Mouse (Mus musculus) kidney, embryonic 16.5 days (tissue): ENCODE measurements around the gene Fn3krp. TPM values are rescaled to one million over a fixed set of nuclear protein-coding genes. Genes with fewer than 3 reads are reported as not detected.
A peak's percentile ranks its signal among the peaks of the same experiment; 100 is the strongest.

Source experiments
- ATAC-seq: fragments of 200-750 bp; cut with Nextera tagmentation; 2 replicates; pipeline ENCODE4 v1.8.0; 2017; ENCODE audit warnings: moderate TSS enrichment; ENCODE audit not compliant: low FRiP score, low TSS enrichment
- H3K27ac ChIP-seq: fragments of 300-500 bp; sonication (generic); 2 replicates; pipeline ENCODE4 v1.5.1; 2014; ENCODE audit warnings: low read length
- H3K27me3 ChIP-seq: fragments of 300-500 bp; sonication (generic); 2 replicates; pipeline ENCODE4 v1.6.1; 2014; ENCODE audit warnings: low read length, control low read depth, mixed read lengths; ENCODE audit not compliant: insufficient read depth
- H3K36me3 ChIP-seq: fragments of 300-500 bp; sonication (generic); 2 replicates; pipeline ENCODE4 v1.6.1; 2014; ENCODE audit warnings: low read length, control low read depth, mixed read lengths; ENCODE audit not compliant: insufficient read depth
- H3K4me1 ChIP-seq: fragments of 300-500 bp; sonication (generic); 2 replicates; pipeline ENCODE4 v1.6.1; 2014; ENCODE audit warnings: low read length, control low read depth, mixed read lengths; ENCODE audit not compliant: insufficient read depth
- H3K4me2 ChIP-seq: fragments of 300-500 bp; sonication (generic); replicated peaks from 2 replicates; pipeline ENCODE4 v1.6.1; 2014; ENCODE audit warnings: low read depth, low read length
- H3K4me3 ChIP-seq: fragments of 300-500 bp; sonication (generic); 2 replicates; pipeline ENCODE4 v1.5.1; 2014; ENCODE audit warnings: mild to moderate bottlenecking, low read length
- H3K9ac ChIP-seq: fragments of 300-500 bp; sonication (generic); replicated peaks from 2 replicates; pipeline ENCODE4 v1.6.1; 2014; ENCODE audit warnings: low read length
- H3K9me3 ChIP-seq: fragments of 300-500 bp; sonication (generic); 2 replicates; pipeline ENCODE4 v1.6.1; 2016; ENCODE audit warnings: low read length, control low read depth
- WGBS: fragments of 180-500 bp; shearing (Covaris S2); extraction: QIAGEN DNeasy Blood & Tissue Kit; methylation state at CpG from one replicate; pipeline ENCODE4 v1.1.7; 2014; 5-methylcytosine and 5-hydroxymethylcytosine counted together
- polyA plus RNA-seq: library from polyadenylated mRNA; unstranded; fragments of >200 nt; fragmentation: Nextera tagmentation; extraction: Ambion mirVana; gene quantifications from 2 replicates; pipeline ENCODE4 v1.2.1, GENCODE M21; 2015

Fn3krp gene
- 8.9 and 11.5 TPM in 2 replicates for polyA plus RNA-seq

- Histone ChIP-seq H3K4me3 (peak within 1 kb of the TSS; percentile 82), H3K36me3 (no peaks in the 10 kb centered on the region), H3K4me1 (peaks cover 11% of the 10 kb centered on the region), H3K9ac (peak within 1 kb of the TSS; percentile 70), H3K4me2 (peak within 1 kb of the TSS; percentile 76), H3K27me3 (no peaks in the 10 kb centered on the region), H3K27ac (peak within 1 kb of the TSS; percentile 79), H3K9me3 (no peaks in the 10 kb centered on the region)
- ATAC-seq = peak; percentile 100
- under 1% methylated on average over 28 of the region's 28 CpGs for WGBS
Observed at GRCm38 (mm10) chr11:121420830-121421552, at the start of gene Fn3krp. Gene Fn3krp, plus strand, starts transcription at chr11:121421401.

DNA sequence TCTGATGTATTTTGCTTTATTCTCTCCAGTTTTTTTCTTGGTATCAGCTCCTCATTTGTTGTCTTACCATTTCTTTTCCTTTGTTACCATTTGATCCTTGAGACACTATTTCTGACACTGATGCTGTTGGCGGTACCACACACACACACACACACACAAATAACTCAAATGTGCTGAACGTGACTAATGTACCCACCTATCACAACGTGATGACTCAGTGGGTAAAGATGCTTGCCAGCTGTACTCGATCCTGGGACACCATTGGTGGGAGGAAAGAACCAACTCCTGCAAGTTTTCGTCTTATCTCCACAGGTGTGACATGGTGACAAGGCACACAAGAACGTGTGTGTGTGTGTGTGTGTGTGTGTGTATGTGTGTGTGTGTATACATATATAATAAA lies 47.9 kb upstream of the Fn3krp start:
- no peak overlapping the region for H3K4me3 ChIP-seq
- ATAC-seq = no peak
- WGBS = 71% methylated on average over 6 of the region's 6 CpGs

DNA sequence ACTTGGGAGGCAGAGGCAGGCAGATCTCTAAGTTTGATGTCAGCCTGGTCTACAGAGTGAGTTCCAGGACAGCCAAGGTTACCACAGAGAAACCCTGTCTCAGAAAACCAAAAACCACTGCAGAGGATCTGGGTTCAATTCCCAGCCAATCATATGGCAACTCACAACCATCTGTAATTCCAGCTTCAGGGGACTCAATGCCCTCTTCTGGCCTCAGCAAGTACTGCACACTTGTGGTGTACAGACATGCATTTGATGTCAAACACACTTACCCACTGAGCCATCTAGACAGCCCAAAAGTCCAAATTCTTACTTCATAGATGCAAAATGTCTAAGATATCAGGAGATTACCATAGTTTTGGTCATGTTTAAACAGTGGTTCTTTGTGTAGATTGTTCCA lies 42.6 kb upstream of the Fn3krp start:
- H3K4me3 ChIP-seq = no peak overlapping the region
- H3K36me3 ChIP-seq = no peaks in the 10 kb centered on the region
- H3K9me3 ChIP-seq = no peaks in the 10 kb centered on the region; the same call in 1 of the 2 replicates

More for the DNA sequence above, 47.9 kb upstream of the Fn3krp start:
- Histone ChIP-seq H3K4me2 (no peak overlapping the region), H3K9me3 (no peaks in the 10 kb centered on the region), H3K36me3 (no peaks in the 10 kb centered on the region), H3K27me3 (no peaks in the 10 kb centered on the region), H3K4me1 (no peaks in the 10 kb centered on the region), H3K27ac (no peak overlapping the region), H3K9ac (no peak overlapping the region)

DNA sequence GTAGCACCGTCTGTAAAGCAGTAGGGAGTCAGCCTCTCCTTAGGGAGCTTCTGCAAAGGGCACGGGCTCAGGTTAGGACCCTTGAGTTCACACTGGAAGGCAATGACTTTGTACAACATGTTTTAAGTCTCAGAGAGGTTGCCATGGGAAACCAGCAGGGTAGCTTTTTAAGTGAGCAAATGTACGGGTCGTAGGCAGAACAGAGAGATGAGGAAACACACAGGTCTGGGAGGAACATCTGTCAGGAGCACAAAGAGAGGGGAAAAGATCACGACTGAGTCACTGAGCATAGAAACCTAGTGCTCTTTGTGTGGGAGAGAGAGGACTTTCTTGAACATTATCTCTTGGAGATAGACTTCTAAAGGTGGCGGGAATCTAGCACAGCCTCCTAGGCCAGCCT lies 40.9 kb upstream of the Fn3krp start:
- H3K36me3 ChIP-seq = no peaks in the 10 kb centered on the region
- no peak overlapping the region for H3K27ac ChIP-seq
- H3K4me2 ChIP-seq = no peak overlapping the region
- 61% methylated on average over 6 of the region's 6 CpGs for WGBS
- no peak overlapping the region for H3K4me3 ChIP-seq
- ATAC-seq = no peak
- no peak overlapping the region for H3K9ac ChIP-seq
- H3K27me3 ChIP-seq = no peaks in the 10 kb centered on the region
- no peaks in the 10 kb centered on the region for H3K4me1 ChIP-seq
- H3K9me3 ChIP-seq = no peaks in the 10 kb centered on the region; the same call in 1 of the 2 replicates

More for the DNA sequence above, 42.6 kb upstream of the Fn3krp start:
- H3K27ac ChIP-seq = no peak overlapping the region
- H3K9ac ChIP-seq = no peak overlapping the region
- no peak overlapping the region for H3K4me2 ChIP-seq
- no peaks in the 10 kb centered on the region for H3K4me1 ChIP-seq
- no peaks in the 10 kb centered on the region for H3K27me3 ChIP-seq
- no peak for ATAC-seq

- H3K9ac ChIP-seq = peak within 1 kb of the TSS; percentile 70
- no peak within 1 kb of the TSS for H3K27ac ChIP-seq
Observed at GRCm38 (mm10) chr11:121387750-121388553, 33.2 kb upstream of the Fn3krp start, which contains the start of gene Rab40b. Gene Rab40b, minus strand, starts transcription at chr11:121388251.

DNA sequence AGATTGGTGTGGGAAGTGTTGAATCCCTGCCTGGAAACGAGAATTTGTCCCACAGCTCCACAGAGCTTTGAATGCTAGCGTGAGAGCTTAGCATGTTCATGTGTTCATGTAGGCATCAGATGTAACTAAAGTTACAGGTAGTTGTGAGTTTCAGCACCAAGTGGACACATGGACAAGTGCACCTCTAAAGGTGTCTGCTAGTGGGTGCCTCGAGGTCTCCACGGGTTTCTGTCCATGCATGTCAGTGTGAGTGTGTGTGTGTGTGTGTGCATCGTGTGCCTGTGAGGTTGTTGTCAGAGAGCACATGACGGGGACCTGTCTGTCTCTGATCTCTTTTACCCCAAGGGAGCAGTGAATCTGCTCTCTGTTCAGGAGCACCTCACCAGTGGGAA lies 32.7 kb upstream of the Fn3krp start:
- WGBS = 3% methylated on average over 6 of the region's 6 CpGs
- Histone ChIP-seq H3K4me2 (peak overlapping the region; percentile 95), H3K4me1 (peaks cover 10% of the 10 kb centered on the region; the same call in 1 of the 2 replicates), H3K27ac (no peak overlapping the region), H3K36me3 (no peaks in the 10 kb centered on the region), H3K4me3 (peak overlapping the region; percentile 70), H3K27me3 (no peaks in the 10 kb centered on the region), H3K9me3 (no peaks in the 10 kb centered on the region), H3K9ac (peak overlapping the region; percentile 51)
- 0 out of 2 replicates have a peak, but pooled peaks have one; percentile 16 for ATAC-seq

More at GRCm38 (mm10) chr11:121387750-121388553, 33.2 kb upstream of the Fn3krp start, which contains the start of gene Rab40b:
- Histone ChIP-seq H3K36me3 (no peaks in the 10 kb centered on the region), H3K9me3 (no peaks in the 10 kb centered on the region), H3K4me3 (peak within 1 kb of the TSS; percentile 70), H3K4me2 (peak within 1 kb of the TSS; percentile 95), H3K4me1 (peaks cover 10% of the 10 kb centered on the region; the same call in 1 of the 2 replicates), H3K27me3 (no peaks in the 10 kb centered on the region)
- WGBS = under 1% methylated on average over 61 of the region's 61 CpGs
- ATAC-seq = peak; percentile 100

- no peaks in the 10 kb centered on the region for H3K27me3 ChIP-seq
- ATAC-seq = no peak
- no peaks in the 10 kb centered on the region for H3K9me3 ChIP-seq
- H3K4me2 ChIP-seq = no peak overlapping the region
- H3K4me3 ChIP-seq = no peak overlapping the region
- H3K27ac ChIP-seq = no peak overlapping the region
- peaks cover 10% of the 10 kb centered on the region; the same call in 1 of the 2 replicates for H3K4me1 ChIP-seq
- 75% methylated on average over 3 of the region's 3 CpGs for WGBS
- H3K36me3 ChIP-seq = no peaks in the 10 kb centered on the region
- H3K9ac ChIP-seq = no peak overlapping the region
Observed at GRCm38 (mm10) chr11:121390793-121391192, 30.4 kb upstream of the Fn3krp start.

- ATAC-seq = no peak
- Histone ChIP-seq H3K4me3 (no peak overlapping the region), H3K27ac (no peak overlapping the region), H3K4me2 (no peak overlapping the region), H3K27me3 (no peaks in the 10 kb centered on the region), H3K4me1 (peaks cover 5% of the 10 kb centered on the region; the same call in 1 of the 2 replicates), H3K36me3 (no peaks in the 10 kb centered on the region), H3K9me3 (no peaks in the 10 kb centered on the region), H3K9ac (no peak overlapping the region)
- 90% methylated on average over 3 of the region's 3 CpGs for WGBS
Observed at GRCm38 (mm10) chr11:121392405-121392804, 28.8 kb upstream of the Fn3krp start.

- Histone ChIP-seq H3K27me3 (no peaks in the 10 kb centered on the region; the same call in 1 of the 2 replicates), H3K4me3 (no peak overlapping the region), H3K9me3 (no peaks in the 10 kb centered on the region), H3K36me3 (no peaks in the 10 kb centered on the region), H3K4me1 (no peaks in the 10 kb centered on the region), H3K27ac (no peak overlapping the region), H3K4me2 (no peak overlapping the region), H3K9ac (no peak overlapping the region)
- ATAC-seq = no peak
- 69% methylated on average over 3 of the region's 3 CpGs for WGBS
Observed at GRCm38 (mm10) chr11:121407366-121408155, 13.6 kb upstream of the Fn3krp start.
